8 mouse cellular contexts compared by ENCODE assay signal in genomic region chr15:78903243-78903642, GRCm38 (mm10). TPM values are rescaled to one million over a fixed set of nuclear protein-coding genes. Genes with fewer than 3 reads are reported as not detected.
DNase-seq lines count a peak whose midpoint lies in the region; ATAC-seq and TF ChIP-seq lines count a peak whose summit lies in the region.

No protein-coding gene starts in this region.

- H3K27me3 ChIP-seq in liver, embryonic 14.5 days (ENCODE audit: control insufficient read depth, insufficient read depth, low read length), result no peaks in the 10 kb centered on the region
- H3K27me3 ChIP-seq in testis, adult 2 months (ENCODE audit: control insufficient read depth, insufficient read depth, low read length), result no peaks in the 10 kb centered on the region

- no peak overlapping the region for H3K27ac ChIP-seq in liver, embryonic 14.5 days
- H3K27ac ChIP-seq in testis, adult 2 months (ENCODE audit: control insufficient read depth, insufficient read depth, low read depth, low read length), result no peak overlapping the region

- TF ChIP-seq EP300 in liver, embryonic 14.5 days (IDR thresholded peaks at IDR 0.05; ENCODE audit: low read depth), result no peak

- peaks cover 9 to 22% of the 10 kb centered on the region in 2 experiments for H3K4me1 ChIP-seq in liver, embryonic 14.5 days (replicated peaks; ENCODE audit: control insufficient read depth in 2 of 2, insufficient read depth in 2 of 2, low read length in 1 of 2)
- H3K4me1 ChIP-seq in testis, adult 2 months (ENCODE audit: control insufficient read depth, insufficient read depth, low read length), result peaks cover 9% of the 10 kb centered on the region

- no peak overlapping the region for H3K9ac ChIP-seq in liver, embryonic 14.5 days (replicated peaks)

- 15% methylated on average over 2 of the region's 2 CpGs for WGBS in liver, embryonic 14.5 days (ENCODE audit: insufficient replicate concordance)

- peaks cover 26% of the 10 kb centered on the region for H3K36me3 ChIP-seq in liver, embryonic 14.5 days (replicated peaks; ENCODE audit: control insufficient read depth, insufficient read depth, low read depth)
- no peaks in the 10 kb centered on the region for H3K36me3 ChIP-seq in testis, adult 2 months (ENCODE audit: control insufficient read depth, insufficient read depth, low read length)

- no peak overlapping the region for H3K4me3 ChIP-seq in liver, embryonic 14.5 days (ENCODE audit: insufficient read depth in 1 of 2, low read depth in 2 of 2, low read length in 2 of 2)
- no peak overlapping the region for H3K4me3 ChIP-seq in testis, adult 2 months (ENCODE audit: control insufficient read depth, low read depth, low read length)

- DNase-seq in 416B (ENCODE audit: low read depth), result peak; percentile 82
- peak; percentile 81 to 94 for DNase-seq in adrenal gland, adult (ENCODE audit: inconsistent age in 2 of 2, low spot score in 1 of 2)
- DNase-seq in embryo, embryonic 10.5 days (ENCODE audit: low spot score), result peak; percentile 91
- peak; percentile 72 to 79 for DNase-seq in gastrocnemius, postnatal 4 days (ENCODE audit: low spot score in 2 of 2)
- peak; percentile 88 for DNase-seq in kidney, adult 9 months
- DNase-seq in liver, embryonic 14.5 days (ENCODE audit: low read depth in 3 of 3, low spot score in 3 of 3), result peak in 2 of 3 experiments; percentile 67 to 68
- DNase-seq in neural tube, embryonic 10.5 days (ENCODE audit: extremely low spot score, low spot score), result peak; percentile 79

- ATAC-seq in liver, embryonic 14.5 days (ENCODE audit: insufficient read depth), result no peak

- TF ChIP-seq CTCF in liver, embryonic 14.5 days (IDR thresholded peaks at IDR 0.05; ENCODE audit: low read depth), result peak; percentile 96
- peak; percentile 83 for TF ChIP-seq CTCF in testis, adult 2 months (IDR thresholded peaks at IDR 0.05; ENCODE audit: control insufficient read depth, insufficient read depth, insufficient replicate concordance, low read depth, low read length)

- no peak overlapping the region for H3K4me2 ChIP-seq in liver, embryonic 14.5 days (ENCODE audit: low read depth)

- no peaks in the 10 kb centered on the region for H3K9me3 ChIP-seq in liver, embryonic 14.5 days (ENCODE audit: control insufficient read depth, low read length)

- no peak for TF ChIP-seq POLR2A in testis, adult 2 months (IDR thresholded peaks at IDR 0.05; ENCODE audit: control insufficient read depth, low read depth, low read length)

RNA-seq across cellular contexts. Expression of gene Sh3bp1, which starts 3.7 kb away (rescaled TPM):
- 10 to 100 TPM; 14.6 to 16.4 TPM for total RNA-seq in gastrocnemius, postnatal 4 days (2021)
- polyA plus RNA-seq in liver, embryonic 14.5 days (2012; rRNA removed), result 22.2 and 23.2 TPM in 2 replicates
- 13.3 and 15.3 TPM in 2 replicates for polyA plus RNA-seq in liver, embryonic 14.5 days (2014; fragmentation: Nextera tagmentation; extraction: Ambion mirVana)
- polyA plus RNA-seq in testis, adult 2 months (2012; rRNA removed), result 3.3 and 3.5 TPM in 2 replicates

RNA-seq across cellular contexts. Expression of gene Gm49510, which starts 3.8 kb away (rescaled TPM):
- not detected for total RNA-seq in gastrocnemius, postnatal 4 days (2021)
- polyA plus RNA-seq in liver, embryonic 14.5 days (2012; rRNA removed), result 0.03 and 0.17 TPM in 2 replicates
- 0.10 and 0.13 TPM in 2 replicates for polyA plus RNA-seq in liver, embryonic 14.5 days (2014; fragmentation: Nextera tagmentation; extraction: Ambion mirVana)
- polyA plus RNA-seq in testis, adult 2 months (2012; rRNA removed), result not detected in 2 replicates

RNA-seq across cellular contexts. Expression of gene Pdxp, which starts 10.5 kb away (rescaled TPM):
- 10 to 100 TPM; 16.4 to 21.7 TPM for total RNA-seq in gastrocnemius, postnatal 4 days (2021)
- polyA plus RNA-seq in liver, embryonic 14.5 days (2012; rRNA removed), result 9.3 and 9.7 TPM in 2 replicates
- polyA plus RNA-seq in liver, embryonic 14.5 days (2014; fragmentation: Nextera tagmentation; extraction: Ambion mirVana), result 6.4 and 7.8 TPM in 2 replicates
- 3.6 and 3.8 TPM in 2 replicates for polyA plus RNA-seq in testis, adult 2 months (2012; rRNA removed)

RNA-seq across cellular contexts. Expression of gene Lgals1, which starts 23.3 kb away (rescaled TPM):
- 1,000 to 10,000 TPM; 1,203 to 1,363 TPM for total RNA-seq in gastrocnemius, postnatal 4 days (2021)
- 447 and 459 TPM in 2 replicates for polyA plus RNA-seq in liver, embryonic 14.5 days (2012; rRNA removed)
- polyA plus RNA-seq in liver, embryonic 14.5 days (2014; fragmentation: Nextera tagmentation; extraction: Ambion mirVana), result 641 and 675 TPM in 2 replicates
- polyA plus RNA-seq in testis, adult 2 months (2012; rRNA removed), result 92.0 and 106 TPM in 2 replicates

RNA-seq across cellular contexts. Expression of gene Gga1, which starts 26.3 kb away (rescaled TPM):
- total RNA-seq in gastrocnemius, postnatal 4 days (2021), result 10 to 100 TPM; 36.8 to 40.9 TPM
- 16.6 and 19.1 TPM in 2 replicates for polyA plus RNA-seq in liver, embryonic 14.5 days (2012; rRNA removed)
- 13.6 and 15.6 TPM in 2 replicates for polyA plus RNA-seq in liver, embryonic 14.5 days (2014; fragmentation: Nextera tagmentation; extraction: Ambion mirVana)
- polyA plus RNA-seq in testis, adult 2 months (2012; rRNA removed), result 69.9 and 82.1 TPM in 2 replicates
